ENCODE assay signal across 8 mouse cellular contexts in the genomic region with DNA sequence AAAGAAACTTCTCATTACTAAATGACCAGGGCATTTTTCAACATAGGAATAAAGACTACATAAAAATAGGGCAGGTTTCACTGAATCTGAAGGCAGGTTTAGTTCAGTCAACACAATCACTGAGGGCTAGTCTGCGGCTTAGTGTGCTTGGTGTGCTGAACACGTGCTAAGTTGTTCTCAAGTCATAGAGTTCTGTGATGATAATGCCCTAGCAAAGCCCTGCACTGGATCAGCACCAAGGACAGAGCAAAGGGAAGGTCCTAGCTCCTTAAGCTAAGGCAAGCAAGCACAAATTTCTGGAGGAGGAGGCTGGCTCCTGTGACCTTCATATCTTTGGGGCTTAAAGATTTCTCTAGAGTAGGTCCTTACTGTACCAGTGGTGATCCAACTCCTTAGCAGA.
DNase-seq lines count a peak whose midpoint lies in the region; ATAC-seq lines count a peak whose summit lies in the region.

No protein-coding gene starts in this region.

- ATAC-seq in cerebellum, adult (ENCODE audit: insufficient number of reproducible peaks, low FRiP score, low TSS enrichment): peak; percentile 54

- DNase-seq in cerebellum, postnatal 4 days (ENCODE audit: low spot score in 2 of 2): no peak
- DNase-seq in urinary bladder, postnatal 25 days (ENCODE audit: low spot score): peak; percentile 37
- no peak for DNase-seq in urinary bladder, postnatal 10 days (ENCODE audit: low spot score)
- DNase-seq in kidney, postnatal 36 days: peak; percentile 32 to 74
- peak; percentile 79 for DNase-seq in retina, postnatal 1 day
- no peak for DNase-seq in right cerebral cortex, adult 18-20 months
- DNase-seq in thymus, postnatal 36 days: no peak

Comparison
In these comparisons a context has a peak if more than half of its experiments do, and no peak if none do; other contexts are left out.
1. DNase-seq: peak in urinary bladder, postnatal 25 days (single experiment), kidney, postnatal 36 days (2 of 2) and retina, postnatal 1 day (single experiment); none in cerebellum, postnatal 4 days (0 of 2), urinary bladder, postnatal 10 days (single experiment), right cerebral cortex, adult 18-20 months (single experiment) and thymus, postnatal 36 days (0 of 2).